Mouse (Mus musculus) hindbrain, embryonic 14.5 days (tissue): ENCODE measurements around the gene 4930432K21Rik. TPM values are rescaled to one million over a fixed set of nuclear protein-coding genes. Genes with fewer than 3 reads are reported as not detected.

ENCODE experiments used
- ATAC-seq: fragments of 200-750 bp; cut with Nextera tagmentation; 2 replicates; pipeline ENCODE4 v1.8.0; 2017; ENCODE audit warnings: moderate number of reproducible peaks, mild to moderate bottlenecking, moderate TSS enrichment, moderate library complexity; ENCODE audit not compliant: low FRiP score
- DNase-seq: peaks from one replicate; pipeline ENCODE4 v3.0.0-alpha.2; 2015; ENCODE audit warnings: low spot score
- H3K27ac ChIP-seq: fragments of 300-500 bp; sonication (generic); 2 replicates; pipeline ENCODE4 v1.5.1; 2014; ENCODE audit warnings: mild to moderate bottlenecking, moderate library complexity
- H3K27me3 ChIP-seq: fragments of 300-500 bp; sonication (generic); 2 replicates; pipeline ENCODE4 v1.6.1; 2014; ENCODE audit warnings: mild to moderate bottlenecking, low read length, mixed read lengths; ENCODE audit not compliant: control insufficient read depth, insufficient read depth
- H3K36me3 ChIP-seq: fragments of 300-500 bp; sonication (generic); replicated peaks from 2 replicates; pipeline ENCODE4 v1.6.1; 2014; ENCODE audit not compliant: control insufficient read depth, insufficient read depth
- H3K4me1 ChIP-seq: fragments of 300-500 bp; sonication (generic); replicated peaks from 2 replicates; pipeline ENCODE4 v1.6.1; 2014; ENCODE audit warnings: antibody characterized with exemption, low read length, mixed read lengths; ENCODE audit not compliant: control insufficient read depth, insufficient read depth
- H3K4me2 ChIP-seq: fragments of 300-500 bp; sonication (generic); replicated peaks from 2 replicates; pipeline ENCODE4 v1.6.1; 2014; ENCODE audit warnings: mild to moderate bottlenecking, moderate library complexity
- H3K4me3 ChIP-seq: fragments of 300-500 bp; sonication (generic); replicated peaks from 2 replicates; pipeline ENCODE4 v1.5.1; 2014; ENCODE audit warnings: mild to moderate bottlenecking, low read length
- H3K9ac ChIP-seq: fragments of 300-500 bp; sonication (generic); 2 replicates; pipeline ENCODE4 v1.6.1; 2014
- H3K9me3 ChIP-seq: fragments of 300-500 bp; sonication (generic); 2 replicates; pipeline ENCODE4 v1.6.1; 2016; ENCODE audit warnings: low read length; ENCODE audit not compliant: control insufficient read depth
- WGBS: fragments of 180-500 bp; shearing (Covaris S2); extraction: QIAGEN DNeasy Blood & Tissue Kit; methylation state at CpG from one replicate; pipeline ENCODE4 v1.1.7; 2014; 5-methylcytosine and 5-hydroxymethylcytosine counted together
- polyA plus RNA-seq: library from polyadenylated mRNA; unstranded; fragments of >200 nt; fragmentation: Nextera tagmentation; extraction: Ambion mirVana; gene quantifications from 2 replicates; pipeline ENCODE4 v1.2.1, GENCODE M21; 2014

Gene 4930432K21Rik
- polyA plus RNA-seq, 1 experiment from 2014 or later, result 1.4 TPM

- H3K9me3 ChIP-seq, result no peaks in the 10 kb centered on the region
- DNase-seq (no peak), ATAC-seq (no peak)
- no peaks in the 10 kb centered on the region for H3K4me1 ChIP-seq
- no peak overlapping the region for H3K27ac ChIP-seq
- no peaks in the 10 kb centered on the region for H3K27me3 ChIP-seq
- H3K9ac ChIP-seq, result no peak overlapping the region
- peaks cover 96% of the 10 kb centered on the region for H3K36me3 ChIP-seq
- no peak overlapping the region for H3K4me2 ChIP-seq
- WGBS, result 87% methylated on average over 4 of the region's 4 CpGs
- H3K4me3 ChIP-seq, result no peak overlapping the region
These were observed 7.0 kb upstream of the 4930432K21Rik start for GRCm38 (mm10) chr8:84140838-84141237.

GRCm38 (mm10) chr8:84144636-84145245 is 3.1 kb upstream of the 4930432K21Rik start:
- Histone ChIP-seq H3K9me3 (no peaks in the 10 kb centered on the region), H3K9ac (no peak overlapping the region), H3K4me3 (no peak overlapping the region), H3K36me3 (peaks cover 57% of the 10 kb centered on the region), H3K27me3 (no peaks in the 10 kb centered on the region), H3K4me1 (peaks cover 22% of the 10 kb centered on the region), H3K27ac (no peak overlapping the region), H3K4me2 (no peak overlapping the region)
- ATAC-seq, result no peak
- DNase-seq, result no peak
- 95% methylated on average over 8 of the region's 8 CpGs for WGBS

GRCm38 (mm10) chr8:84147324-84147766 is 480 bp upstream of the 4930432K21Rik start:
- peak overlapping the region; percentile 91 for H3K4me2 ChIP-seq
- no peaks in the 10 kb centered on the region for H3K9me3 ChIP-seq
- DNase-seq (no peak), ATAC-seq (peak; percentile 78)
- peak overlapping the region; percentile 55 for H3K4me3 ChIP-seq
- no peaks in the 10 kb centered on the region for H3K27me3 ChIP-seq
- peaks cover 33% of the 10 kb centered on the region for H3K36me3 ChIP-seq
- H3K27ac ChIP-seq, result no peak overlapping the region
- peaks cover 22% of the 10 kb centered on the region for H3K4me1 ChIP-seq
- WGBS, result 11% methylated on average over 14 of the region's 14 CpGs
- peak overlapping the region; percentile 77 for H3K9ac ChIP-seq

- no peaks in the 10 kb centered on the region for H3K27me3 ChIP-seq
- H3K4me3 ChIP-seq, result peak overlapping the region; percentile 55; the same call in 1 of the 2 replicates
- no peak overlapping the region for H3K9ac ChIP-seq
- H3K27ac ChIP-seq, result no peak overlapping the region
- ATAC-seq (no peak), DNase-seq (no peak)
- H3K4me2 ChIP-seq, result peak overlapping the region; percentile 91
- 87% methylated on average over 5 of the region's 5 CpGs for WGBS
- H3K4me1 ChIP-seq, result peaks cover 22% of the 10 kb centered on the region
- no peaks in the 10 kb centered on the region for H3K9me3 ChIP-seq
- peaks cover 22% of the 10 kb centered on the region for H3K36me3 ChIP-seq
These were observed 666 bp downstream of the 4930432K21Rik start for GRCm38 (mm10) chr8:84148531-84148850.

GRCm38 (mm10) chr8:84149181-84149580 is 1.4 kb downstream of the 4930432K21Rik start:
- no peak overlapping the region for H3K9ac ChIP-seq
- 76% methylated on average over 3 of the region's 3 CpGs for WGBS
- ATAC-seq (no peak), DNase-seq (no peak)
- H3K4me1 ChIP-seq, result peaks cover 22% of the 10 kb centered on the region
- no peak overlapping the region for H3K4me3 ChIP-seq
- H3K9me3 ChIP-seq, result no peaks in the 10 kb centered on the region
- H3K4me2 ChIP-seq, result no peak overlapping the region
- peaks cover 15% of the 10 kb centered on the region; the same call in 1 of the 2 replicates for H3K36me3 ChIP-seq
- H3K27me3 ChIP-seq, result no peaks in the 10 kb centered on the region
- H3K27ac ChIP-seq, result no peak overlapping the region

- H3K9me3 ChIP-seq, result no peaks in the 10 kb centered on the region
- H3K4me1 ChIP-seq, result no peaks in the 10 kb centered on the region
- ATAC-seq, result no peak
- WGBS, result 91% methylated on average over 4 of the region's 4 CpGs
- no peak overlapping the region for H3K4me3 ChIP-seq
- no peak overlapping the region for H3K27ac ChIP-seq
- peaks cover 7% of the 10 kb centered on the region; the same call in 1 of the 2 replicates for H3K36me3 ChIP-seq
- no peak for DNase-seq
- no peak overlapping the region for H3K4me2 ChIP-seq
- H3K9ac ChIP-seq, result no peak overlapping the region
- H3K27me3 ChIP-seq, result no peaks in the 10 kb centered on the region
These were observed 9.8 kb downstream of the 4930432K21Rik start for GRCm38 (mm10) chr8:84157620-84158019.

GRCm38 (mm10) chr8:84167696-84168095 is 19.9 kb downstream of the 4930432K21Rik start:
- H3K27me3 ChIP-seq, result no peaks in the 10 kb centered on the region
- H3K4me1 ChIP-seq, result no peaks in the 10 kb centered on the region
- WGBS, result 96% methylated on average over 2 of the region's 2 CpGs
- no peak for DNase-seq
- no peak overlapping the region for H3K27ac ChIP-seq
- peaks cover 24% of the 10 kb centered on the region for H3K36me3 ChIP-seq
- H3K9ac ChIP-seq, result no peak overlapping the region
- no peak overlapping the region for H3K4me2 ChIP-seq
- ATAC-seq, result no peak
- no peak overlapping the region for H3K4me3 ChIP-seq
- H3K9me3 ChIP-seq, result no peaks in the 10 kb centered on the region

GRCm38 (mm10) chr8:84170096-84170495 is 22.3 kb downstream of the 4930432K21Rik start:
- Histone ChIP-seq H3K4me2 (no peak overlapping the region), H3K36me3 (peaks cover 40% of the 10 kb centered on the region), H3K27ac (no peak overlapping the region), H3K9ac (no peak overlapping the region), H3K4me1 (no peaks in the 10 kb centered on the region), H3K27me3 (no peaks in the 10 kb centered on the region), H3K9me3 (no peaks in the 10 kb centered on the region), H3K4me3 (no peak overlapping the region)
- ATAC-seq, result no peak
- DNase-seq, result no peak
- WGBS, result 88% methylated on average over 5 of the region's 5 CpGs

GRCm38 (mm10) chr8:84173861-84174260 is 26.0 kb downstream of the 4930432K21Rik start:
- ATAC-seq, result no peak
- Histone ChIP-seq H3K4me1 (peaks cover 5% of the 10 kb centered on the region; the same call in 1 of the 2 replicates), H3K4me2 (no peak overlapping the region), H3K9ac (no peak overlapping the region), H3K36me3 (peaks cover 47% of the 10 kb centered on the region), H3K27me3 (no peaks in the 10 kb centered on the region), H3K4me3 (no peak overlapping the region), H3K9me3 (no peaks in the 10 kb centered on the region), H3K27ac (no peak overlapping the region)
- no peak for DNase-seq
- WGBS, result 83% methylated on average over 6 of the region's 6 CpGs

GRCm38 (mm10) chr8:84176560-84176959 is 28.7 kb downstream of the 4930432K21Rik start:
- no peak overlapping the region for H3K4me3 ChIP-seq
- H3K27ac ChIP-seq, result no peak overlapping the region
- no peaks in the 10 kb centered on the region for H3K27me3 ChIP-seq
- WGBS, result 40% methylated on average over 3 of the region's 3 CpGs
- H3K4me1 ChIP-seq, result peaks cover 31% of the 10 kb centered on the region
- DNase-seq (no peak), ATAC-seq (no peak)
- peaks cover 35% of the 10 kb centered on the region for H3K36me3 ChIP-seq
- H3K9me3 ChIP-seq, result no peaks in the 10 kb centered on the region
- H3K9ac ChIP-seq, result no peak overlapping the region
- H3K4me2 ChIP-seq, result no peak overlapping the region
